ENCODE assay signal across 9 mouse cellular contexts in genomic region chr1:165321393-165321861, GRCm38 (mm10). TPM values are rescaled to one million over a fixed set of nuclear protein-coding genes. Genes with fewer than 3 reads are reported as not detected.
DNase-seq lines count a peak whose midpoint lies in the region; ATAC-seq lines count a peak whose summit lies in the region.
"Had no signal": no experiment of that assay in that cellular context is flagged by ENCODE, and none has a peak within 500 bp of the region (broad histone marks: within the 10 kb centered on the region; RNA-seq: fewer than 3 reads in every experiment).

No protein-coding gene starts in this region.

- ATAC-seq in heart, embryonic 13.5 days (ENCODE audit: extremely low read depth, insufficient number of reproducible peaks, low FRiP score, low TSS enrichment): peak; percentile 47; the same call in 1 of the 2 replicates
- ATAC-seq: midbrain, embryonic 16.5 days had no signal

- no peak overlapping the region for H3K4me2 ChIP-seq in heart, embryonic 13.5 days

- H3K4me3 ChIP-seq in heart, embryonic 13.5 days: no peak overlapping the region

- peaks cover 32% of the 10 kb centered on the region for H3K36me3 ChIP-seq in heart, embryonic 13.5 days

- H3K27ac ChIP-seq in heart, embryonic 13.5 days (replicated peaks): peak overlapping the region; percentile 75

- H3K9ac ChIP-seq in heart, embryonic 13.5 days: no peak overlapping the region

- WGBS in heart, embryonic 13.5 days: 63% methylated on average over 13 of the region's 13 CpGs

- DNase-seq in kidney, postnatal 4 days: peak; percentile 35 to 47
- DNase-seq in kidney, adult 18-20 months: no peak
- DNase-seq in gastrocnemius, adult 8-10 months (ENCODE audit: low spot score in 2 of 2): peak; percentile 19 to 32
- DNase-seq in lung, postnatal 25 days (ENCODE audit: low spot score): peak; percentile 16
- no peak for DNase-seq in left cerebral cortex, adult 9 months (ENCODE audit: low spot score in 2 of 2)
- no peak for DNase-seq in layer of hippocampus, postnatal 25 days (ENCODE audit: extremely low spot score in 1 of 2, low spot score in 1 of 2)
- DNase-seq in layer of hippocampus, adult 9-11 months: no peak

- H3K4me1 ChIP-seq in heart, embryonic 13.5 days: peaks cover 33% of the 10 kb centered on the region

- H3K9me3 ChIP-seq in heart, embryonic 13.5 days: no peaks in the 10 kb centered on the region

- no peaks in the 10 kb centered on the region for H3K27me3 ChIP-seq in heart, embryonic 13.5 days (replicated peaks)

RNA-seq across cellular contexts. Expression of gene Gpr161, which starts 25.8 kb away (rescaled TPM):
- under 1 TPM; 0.68 to 0.96 (median 0.80) TPM for total RNA-seq in gastrocnemius, adult 8-10 months (2022)
- polyA plus RNA-seq in heart, embryonic 13.5 days (2015; fragmentation: Nextera tagmentation; extraction: Ambion mirVana): 0.57 and 0.59 TPM in 2 replicates
- 10 to 100 TPM; 64.5 to 75.6 TPM for total RNA-seq in layer of hippocampus, postnatal 25 days (2021)

Comparison
In these comparisons a context has a peak if more than half of its experiments do, and no peak if none do; other contexts are left out.
1. DNase-seq: peak in kidney, postnatal 4 days (2 of 2), gastrocnemius, adult 8-10 months (2 of 2) and lung, postnatal 25 days (single experiment); none in kidney, adult 18-20 months (single experiment), left cerebral cortex, adult 9 months (0 of 2), layer of hippocampus, postnatal 25 days (0 of 2) and layer of hippocampus, adult 9-11 months (single experiment).
2. RNA of gene Gpr161, which starts 25.8 kb away (total RNA-seq): 64.5 to 75.6 TPM in layer of hippocampus, postnatal 25 days; 0.68 to 0.96 TPM in gastrocnemius, adult 8-10 months; every median in the first group is over 10 times any median in the second.